Mouse (Mus musculus): ENCODE measurements around the gene Mex3b.

Gene Mex3b

GRCm38 (mm10) chr7:82867271-82868121 is at the start of gene Mex3b:
Gene Mex3b (plus strand): TSS chr7:82867333.
- ChIA-PET POLR2A (interaction anchor here in 3 of 4 experiments (0.5 to 2.0 kb wide), 33 partner anchors 15 to 1805 kb away, joined by 3 to 9 read pairs (median 3); partner anchors contain the start of genes Efl1 (in 2 of the 3), Saxo2 (in 2 of the 3), Mesd (in 1 of the 3) and Ramac (in 1 of the 3)), CTCF (interaction anchor here in 3 of 4 experiments (0.6 to 2.0 kb wide), 5 partner anchors 15 to 152 kb away, joined by 3 to 8 read pairs (median 3); no protein-coding TSS in a partner anchor)

GRCm38 (mm10) chr7:82819541-82819940 is 47.6 kb upstream of the Mex3b start:
- POLR2A ChIA-PET = interaction anchor here in 1 of 4 experiments (0.9 to 1.4 kb wide), 2 partner anchors 22 to 36 kb away, joined by 4 to 6 read pairs; no protein-coding TSS in a partner anchor
- CTCF ChIA-PET = interaction anchor here in 1 of 4 experiments (0.6 kb wide), 1 partner anchor 105 kb away, joined by 10 read pairs; no protein-coding TSS in a partner anchor

- ChIA-PET POLR2A (interaction anchor here in 2 of 4 experiments (0.9 to 1.3 kb wide), 2 partner anchors 22 to 1071 kb away, joined by 3 to 4 read pairs; no protein-coding TSS in a partner anchor), CTCF (interaction anchor here in 1 of 4 experiments (0.8 kb wide), 1 partner anchor 10 kb away, joined by 3 read pairs; no protein-coding TSS in a partner anchor)
These were observed 46.5 kb upstream of the Mex3b start for GRCm38 (mm10) chr7:82820661-82821060.

GRCm38 (mm10) chr7:82821501-82821900 is 45.6 kb upstream of the Mex3b start:
- POLR2A ChIA-PET = interaction anchor here in 3 of 4 experiments (0.9 to 1.3 kb wide), 3 partner anchors 13 to 1070 kb away, joined by 3 to 4 read pairs (median 3); no protein-coding TSS in a partner anchor
- CTCF ChIA-PET = interaction anchor here in 1 of 4 experiments (0.8 kb wide), 1 partner anchor 9 kb away, joined by 3 read pairs; no protein-coding TSS in a partner anchor

- CTCF ChIA-PET = interaction anchor here in 1 of 4 experiments (0.7 kb wide), 1 partner anchor 13 kb away, joined by 3 read pairs; no protein-coding TSS in a partner anchor
- POLR2A ChIA-PET = interaction anchor here in 1 of 4 experiments (0.6 kb wide), 1 partner anchor 599 kb away, joined by 4 read pairs; no protein-coding TSS in a partner anchor
These were observed 44.6 kb upstream of the Mex3b start for GRCm38 (mm10) chr7:82822528-82822927.

- CTCF ChIA-PET = no interaction called here
These were observed 38.9 kb upstream of the Mex3b start for GRCm38 (mm10) chr7:82828193-82828592.

GRCm38 (mm10) chr7:82829516-82829915 is 37.6 kb upstream of the Mex3b start:
- ChIA-PET POLR2A (interaction anchor here in 2 of 4 experiments (0.5 to 0.6 kb wide), 2 partner anchors 44 to 180 kb away, joined by 3 to 5 read pairs; no protein-coding TSS in a partner anchor), CTCF (no interaction called here)

More at GRCm38 (mm10) chr7:82828193-82828592, 38.9 kb upstream of the Mex3b start:
- POLR2A ChIA-PET = interaction anchor here in 1 of 4 experiments (1.0 kb wide), 1 partner anchor 14 kb away, joined by 5 read pairs; no protein-coding TSS in a partner anchor

- POLR2A ChIA-PET = no interaction called here
- CTCF ChIA-PET = no interaction called here
These were observed 32.7 kb upstream of the Mex3b start for GRCm38 (mm10) chr7:82834471-82834870.

- ChIA-PET POLR2A (no interaction called here), CTCF (no interaction called here)
These were observed 28.7 kb upstream of the Mex3b start for GRCm38 (mm10) chr7:82838414-82838813.

GRCm38 (mm10) chr7:82838965-82839675 is 28.0 kb upstream of the Mex3b start:
- ChIA-PET CTCF (no interaction called here), POLR2A (no interaction called here)

GRCm38 (mm10) chr7:82842222-82842920 is 24.8 kb upstream of the Mex3b start:
- ChIA-PET CTCF (interaction anchor here in 2 of 4 experiments (0.6 to 1.4 kb wide), 3 partner anchors 11 to 707 kb away, joined by 3 to 4 read pairs (median 3); no protein-coding TSS in a partner anchor), POLR2A (interaction anchor here (0.6 to 3.3 kb wide), 35 partner anchors 9 to 276 kb away, joined by 3 to 16 read pairs (median 4); partner anchors contain the start of gene Mex3b (in 2 of the 4))

- CTCF ChIA-PET = no interaction called here
- POLR2A ChIA-PET = interaction anchor here in 2 of 4 experiments (0.9 to 2.2 kb wide), 3 partner anchors 9 to 17 kb away, joined by 3 to 6 read pairs (median 3); partner anchors contain the start of gene Mex3b (in 1 of the 2)
These were observed 16.4 kb upstream of the Mex3b start for GRCm38 (mm10) chr7:82850756-82851155.

GRCm38 (mm10) chr7:82851670-82852069 is 15.5 kb upstream of the Mex3b start:
- POLR2A ChIA-PET = interaction anchor here (0.6 to 2.2 kb wide), 8 partner anchors 9 to 174 kb away, joined by 3 to 14 read pairs (median 3); partner anchors contain the start of gene Mex3b (in 1 of the 4)
- CTCF ChIA-PET = no interaction called here

GRCm38 (mm10) chr7:82854195-82854766 is 12.9 kb upstream of the Mex3b start:
- CTCF ChIA-PET = no interaction called here
- POLR2A ChIA-PET = interaction anchor here in 2 of 4 experiments (1.0 to 1.2 kb wide), 2 partner anchors 10 to 13 kb away, joined by 3 to 4 read pairs; no protein-coding TSS in a partner anchor

- CTCF ChIA-PET = no interaction called here
These were observed 8.5 kb upstream of the Mex3b start for GRCm38 (mm10) chr7:82858611-82859010.

GRCm38 (mm10) chr7:82860626-82861025 is 6.5 kb upstream of the Mex3b start:
- ChIA-PET POLR2A (interaction anchor here in 2 of 4 experiments (0.7 kb wide), 2 partner anchors 94 to 782 kb away, joined by 3 read pairs; no protein-coding TSS in a partner anchor), CTCF (no interaction called here)

More at GRCm38 (mm10) chr7:82858611-82859010, 8.5 kb upstream of the Mex3b start:
- POLR2A ChIA-PET = interaction anchor here in 2 of 4 experiments (0.9 to 1.2 kb wide), 3 partner anchors 11 to 133 kb away, joined by 3 to 5 read pairs (median 3); no protein-coding TSS in a partner anchor

GRCm38 (mm10) chr7:82863341-82863740 is 3.8 kb upstream of the Mex3b start:
- ChIA-PET CTCF (no interaction called here), POLR2A (interaction anchor here in 1 of 4 experiments (1.1 kb wide), 1 partner anchor 11 kb away, joined by 3 read pairs; no protein-coding TSS in a partner anchor)

All from embryonic stem cell, embryonic (primary cell).